Mouse (Mus musculus) embryonic facial prominence, embryonic 12.5 days (tissue): ENCODE results near the gene Mucl1. TPM values are rescaled to one million over a fixed set of nuclear protein-coding genes. Genes with fewer than 3 reads are reported as not detected.
"Not testable (repeated sequence)": the region's sequence is repeated elsewhere in the genome, so short reads cannot be mapped to it uniquely, and the experiment has no call there.

Experiments
- ATAC-seq: fragments of 200-750 bp; cut with Nextera tagmentation; 2 replicates; pipeline ENCODE4 v1.8.0; 2017; ENCODE audit not compliant: insufficient number of reproducible peaks, insufficient read depth, low FRiP score, low TSS enrichment
- H3K27ac ChIP-seq: fragments of 300-500 bp; sonication (generic); 2 replicates; pipeline ENCODE4 v1.5.1; 2016; ENCODE audit warnings: mild to moderate bottlenecking
- H3K27me3 ChIP-seq: fragments of 300-500 bp; sonication (generic); 2 replicates; pipeline ENCODE4 v1.6.1; 2016; ENCODE audit warnings: mild to moderate bottlenecking, moderate library complexity
- H3K36me3 ChIP-seq: fragments of 300-500 bp; sonication (generic); 2 replicates; pipeline ENCODE4 v1.6.1; 2016; ENCODE audit warnings: mild to moderate bottlenecking
- H3K4me1 ChIP-seq: fragments of 300-500 bp; sonication (generic); 2 replicates; pipeline ENCODE4 v1.6.1; 2016
- H3K4me2 ChIP-seq: fragments of 300-500 bp; sonication (generic); replicated peaks from 2 replicates; pipeline ENCODE4 v1.6.1; 2016; ENCODE audit warnings: mild to moderate bottlenecking, moderate library complexity
- H3K4me3 ChIP-seq: fragments of 300-500 bp; sonication (generic); 2 replicates; pipeline ENCODE4 v1.5.1; 2016; ENCODE audit warnings: mild to moderate bottlenecking
- H3K9ac ChIP-seq: fragments of 300-500 bp; sonication (generic); 2 replicates; pipeline ENCODE4 v1.6.1; 2016; ENCODE audit warnings: mild to moderate bottlenecking, moderate library complexity
- H3K9me3 ChIP-seq: fragments of 300-500 bp; sonication (generic); 2 replicates; pipeline ENCODE4 v1.6.1; 2016; ENCODE audit warnings: mild to moderate bottlenecking, moderate library complexity
- WGBS: fragments of 180-500 bp; shearing (Covaris S2); methylation state at CpG from one replicate; pipeline ENCODE4 v1.1.7; 2016; 5-methylcytosine and 5-hydroxymethylcytosine counted together
- polyA plus RNA-seq: library from polyadenylated mRNA; unstranded; fragments of >200 nt; fragmentation: Nextera tagmentation; extraction: Ambion mirVana; gene quantifications from 2 replicates; pipeline ENCODE4 v1.2.1, GENCODE M21; 2016

Mucl1 gene
- not detected in 2 replicates for polyA plus RNA-seq

DNA sequence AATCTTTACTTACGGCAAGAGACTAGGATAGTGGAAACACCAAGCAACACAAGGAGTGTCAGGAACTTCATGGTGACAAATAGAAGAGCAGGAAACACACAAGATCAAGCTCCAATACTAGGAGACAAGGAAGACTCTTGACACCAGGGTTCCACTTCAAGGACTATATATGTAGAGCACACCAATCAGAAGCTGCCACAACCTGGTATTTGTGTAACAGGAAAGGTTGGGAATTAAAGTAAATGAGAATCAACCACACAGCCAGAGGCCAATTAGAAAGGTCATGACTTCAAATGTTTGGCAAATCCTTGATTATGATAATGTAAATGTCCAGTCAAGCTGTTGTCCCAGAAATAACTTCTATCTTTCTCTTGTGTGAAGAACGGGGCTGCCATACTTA lies at the start of gene Mucl1:
Gene Mucl1 (minus strand): TSS at position 101 of the 400 bp plus-strand sequence.
- Histone ChIP-seq H3K4me2 (no peak within 1 kb of the TSS), H3K9ac (no peak within 1 kb of the TSS), H3K27me3 (no peaks in the 10 kb centered on the region), H3K36me3 (no peaks in the 10 kb centered on the region), H3K4me3 (no peak within 1 kb of the TSS), H3K4me1 (no peaks in the 10 kb centered on the region), H3K27ac (no peak within 1 kb of the TSS), H3K9me3 (no peaks in the 10 kb centered on the region)
- 84% methylated on average over 2 of the region's 2 CpGs for WGBS
- ATAC-seq = no peak

DNA sequence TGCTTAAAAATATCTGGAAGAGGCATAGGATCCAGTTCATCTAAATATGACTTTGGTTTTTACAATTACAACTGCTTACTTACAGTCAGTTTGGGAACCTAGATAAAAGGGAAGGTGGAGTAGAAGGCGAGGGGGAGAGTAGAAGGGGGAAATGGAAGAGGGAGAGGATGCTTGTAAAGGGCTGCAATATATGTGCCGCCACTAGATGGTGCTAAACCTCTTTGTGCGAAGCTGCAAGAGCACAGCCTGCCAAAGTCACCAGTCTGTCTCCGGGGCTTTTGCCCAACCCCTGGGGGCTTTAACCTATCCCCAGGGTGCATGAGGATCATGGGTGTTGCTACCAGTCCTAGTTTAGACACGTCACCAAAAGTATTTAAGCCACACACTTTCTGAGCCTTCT lies 11.6 kb upstream of the Mucl1 start:
- H3K9me3 ChIP-seq = not testable (repeated sequence)
- WGBS = 7% methylated on average over 5 of the region's 5 CpGs

GRCm38 (mm10) chr15:103716861-103717260 lies 38.4 kb downstream of the Mucl1 start:
- not testable (repeated sequence) for H3K4me3 ChIP-seq, H3K4me2 ChIP-seq, H3K27me3 ChIP-seq, H3K9me3 ChIP-seq, H3K27ac ChIP-seq, ATAC-seq, H3K36me3 ChIP-seq, H3K4me1 ChIP-seq, H3K9ac ChIP-seq
- WGBS = 81% methylated on average over 5 of the region's 5 CpGs

More for the DNA sequence above, 11.6 kb upstream of the Mucl1 start:
- not testable (repeated sequence) for H3K9ac ChIP-seq, H3K4me3 ChIP-seq, H3K4me2 ChIP-seq, H3K27ac ChIP-seq, ATAC-seq, H3K36me3 ChIP-seq, H3K27me3 ChIP-seq, H3K4me1 ChIP-seq

Other genes starting within 250 kb of the Mucl1 start
- 21.1 and 22.6 TPM in 2 replicates for gene Ppp1r1a, start 217.5 kb downstream of the Mucl1 start, polyA plus RNA-seq
- gene Glycam1, start 190.4 kb downstream of the Mucl1 start, polyA plus RNA-seq = not detected in 2 replicates
- gene Mucl2, start 143.8 kb upstream of the Mucl1 start, polyA plus RNA-seq = not detected in 2 replicates